Mouse (Mus musculus) 3T3-L1 (cell line): ENCODE results near the gene Nol9.

Experiments
- DNase-seq: peaks from one replicate; pipeline ENCODE4 v3.0.0-alpha.2; 2015; ENCODE audit warnings: low read depth, low spot score

The Nol9 gene

GRCm38 (mm10) chr4:152062390-152063110, 23.4 kb downstream of the Nol9 start:
- DNase-seq = no peak

DNA sequence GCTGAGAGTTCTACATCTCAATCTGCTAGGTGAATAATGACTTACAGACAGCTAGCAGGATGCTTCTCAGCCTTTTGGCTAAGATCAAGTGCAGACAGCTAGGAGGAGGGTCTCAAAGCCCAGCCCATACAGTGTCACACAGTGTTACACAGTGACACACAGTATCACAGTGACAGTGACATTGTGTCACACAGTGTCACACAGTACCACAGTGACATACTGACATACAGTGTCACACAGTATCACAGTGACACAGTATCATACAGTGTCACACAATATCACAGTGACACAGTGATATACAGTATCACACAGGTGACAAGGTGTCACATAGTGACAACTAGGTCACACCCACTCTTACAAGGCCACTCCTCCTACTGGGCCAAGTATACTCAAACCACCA, 28.2 kb downstream of the Nol9 start:
- DNase-seq = no peak

GRCm38 (mm10) chr4:152068166-152068724, 29.1 kb downstream of the Nol9 start:
- peak; percentile 62 for DNase-seq

DNA sequence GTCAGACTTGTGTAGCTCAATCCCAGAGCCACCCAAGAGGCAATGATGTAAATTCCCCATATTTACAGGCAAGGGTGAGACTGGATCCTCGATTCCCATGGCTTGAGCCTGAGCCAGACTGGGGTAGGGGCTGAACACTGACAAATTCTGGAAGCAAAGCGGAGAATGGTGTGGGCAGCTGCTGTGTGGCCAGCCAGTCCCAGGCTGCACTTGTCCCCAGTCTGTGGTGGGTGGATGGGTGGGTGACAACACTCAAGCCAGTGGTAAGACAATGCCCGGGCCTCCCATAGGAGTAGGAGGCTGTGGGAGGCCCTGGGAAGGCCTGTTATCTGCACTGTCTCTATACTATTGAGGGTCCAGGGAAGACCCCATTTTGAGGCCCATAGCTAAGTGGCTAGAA, 30.1 kb downstream of the Nol9 start:
- DNase-seq = no peak

DNA sequence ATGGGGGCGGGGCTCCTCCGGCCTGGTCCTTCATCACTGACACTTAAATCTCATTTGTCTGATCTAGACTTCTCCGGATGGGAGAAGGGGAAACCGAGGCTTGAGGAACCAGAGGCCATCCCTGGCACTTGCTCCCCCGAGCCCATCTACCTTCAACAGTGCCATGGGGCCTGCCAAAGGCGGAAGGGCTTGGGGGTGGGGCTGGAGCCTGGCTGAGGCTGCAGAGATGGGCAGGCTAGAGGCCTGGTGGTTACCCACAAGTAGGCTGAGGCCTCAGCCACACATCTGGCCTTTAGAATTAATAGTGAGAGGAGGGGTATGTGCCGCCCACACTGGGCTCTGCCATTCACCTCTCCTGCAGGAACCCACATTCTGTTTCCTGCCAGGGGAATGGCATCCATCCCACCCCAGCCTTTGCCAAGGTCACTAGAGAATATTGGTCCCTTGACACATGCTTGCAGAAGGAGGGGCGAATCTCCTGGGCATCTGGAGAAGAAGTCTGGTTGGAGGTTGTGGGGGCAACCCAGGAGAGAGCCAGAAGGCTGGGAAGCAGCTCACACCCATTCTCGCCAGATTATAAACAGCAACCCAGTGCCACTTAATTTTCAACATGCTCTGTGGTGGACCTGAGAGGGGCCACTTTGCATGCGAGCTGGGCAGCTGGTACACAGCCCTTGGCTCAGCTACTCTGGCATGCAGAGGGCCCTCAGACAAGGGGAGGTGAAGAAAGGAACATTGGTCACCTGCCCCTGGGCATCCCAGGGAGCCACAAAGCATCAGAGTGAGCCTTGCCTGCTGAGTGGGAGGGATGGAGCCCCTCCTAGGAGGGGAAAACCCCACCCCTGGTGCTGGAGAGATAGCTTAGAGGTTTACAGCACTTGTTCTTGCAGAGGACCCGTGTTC, 31.6 kb downstream of the Nol9 start:
- no peak for DNase-seq

DNA sequence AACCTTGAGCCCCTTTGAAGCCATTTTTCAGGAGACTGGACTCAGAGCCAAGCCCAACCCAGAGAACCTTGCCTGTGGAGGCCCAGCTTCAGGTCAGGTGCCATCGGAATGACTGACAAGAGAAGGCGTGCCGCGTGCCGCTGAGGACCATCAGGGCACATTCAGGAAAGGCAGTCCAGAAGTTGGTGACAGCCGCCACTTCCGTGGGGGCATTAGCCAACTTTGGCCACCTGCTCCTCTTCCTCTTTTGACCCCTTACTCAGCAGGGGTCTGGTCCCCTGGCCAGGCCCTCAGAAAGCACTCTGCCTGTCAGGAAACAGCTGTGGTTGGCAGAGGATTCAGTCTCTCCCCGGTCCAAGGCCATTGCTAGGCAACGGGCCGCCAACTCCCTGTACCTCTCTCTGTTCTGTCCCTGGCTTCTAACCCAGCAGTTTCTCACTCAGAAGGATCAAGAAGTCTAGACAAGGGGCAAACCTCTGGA, 33.0 kb downstream of the Nol9 start, which contains the start of gene Plekhg5:
Gene Plekhg5, plus strand, starts transcription at position 378 of the 481 bp plus-strand sequence.
- DNase-seq = no peak

DNA sequence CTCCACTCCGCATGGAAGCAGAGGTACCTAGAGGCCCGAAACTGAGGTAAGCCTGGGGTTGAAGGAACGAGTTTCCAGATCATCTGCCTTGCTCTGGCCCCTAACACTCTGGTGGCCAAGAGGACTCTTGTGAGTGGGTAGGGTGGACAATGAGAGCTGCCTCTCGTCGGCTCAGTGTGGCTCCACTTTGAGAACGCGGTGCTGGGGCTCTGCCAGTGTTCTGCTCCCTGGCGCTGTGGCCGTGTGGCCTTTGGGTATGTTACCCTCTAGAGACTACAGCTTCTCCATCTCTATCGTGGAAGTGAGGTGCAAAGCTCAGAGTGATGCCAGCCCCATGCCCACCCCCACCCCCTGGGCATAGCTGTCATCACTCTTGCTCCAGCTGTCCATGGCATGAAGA, 33.5 kb downstream of the Nol9 start:
- no peak for DNase-seq

DNA sequence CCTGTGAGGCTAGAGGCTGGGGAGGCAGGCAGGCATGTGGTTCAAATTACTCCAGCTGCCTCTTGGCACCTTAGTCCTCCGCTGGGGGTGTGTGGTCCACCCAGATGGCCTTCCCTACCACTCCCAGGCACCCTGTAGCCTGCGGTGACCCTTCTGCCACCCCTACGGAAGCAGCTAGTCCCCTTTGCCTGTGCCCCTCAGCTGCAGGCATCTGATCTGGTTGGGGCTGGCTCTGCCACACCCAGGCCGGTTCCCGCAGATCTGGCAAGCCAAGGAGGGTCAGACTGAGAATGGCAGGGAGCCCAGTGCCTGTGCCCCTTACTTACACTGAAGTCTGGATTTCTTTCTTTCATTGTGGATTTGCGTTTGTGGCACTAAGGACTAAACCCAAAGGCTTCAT, 34.6 kb downstream of the Nol9 start:
- DNase-seq = no peak

- no peak for DNase-seq
Measured at GRCm38 (mm10) chr4:152074548-152074947, 35.4 kb downstream of the Nol9 start.

DNA sequence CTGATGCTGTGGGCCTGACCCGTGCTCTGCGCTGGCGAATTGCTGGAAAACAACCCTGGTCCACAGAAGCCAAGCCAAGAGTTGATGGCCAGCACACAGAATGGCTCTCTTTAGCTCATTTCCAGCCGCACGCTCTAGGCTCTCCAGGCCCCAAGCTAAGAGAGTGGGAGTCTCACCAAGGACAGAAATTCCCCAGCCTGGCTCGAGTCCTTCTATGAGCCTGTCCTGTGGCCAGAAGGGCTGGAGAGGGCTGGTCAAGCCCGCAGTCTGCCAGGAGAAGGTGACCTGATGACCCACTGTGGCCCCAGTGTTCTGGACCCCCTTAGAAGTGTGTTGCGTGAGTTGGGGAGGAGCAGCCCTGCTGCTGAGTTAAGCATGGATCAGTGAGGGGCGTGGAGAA, 38.1 kb downstream of the Nol9 start:
- DNase-seq = no peak

- no peak for DNase-seq
Measured at GRCm38 (mm10) chr4:152078105-152078530, 39.0 kb downstream of the Nol9 start.

DNA sequence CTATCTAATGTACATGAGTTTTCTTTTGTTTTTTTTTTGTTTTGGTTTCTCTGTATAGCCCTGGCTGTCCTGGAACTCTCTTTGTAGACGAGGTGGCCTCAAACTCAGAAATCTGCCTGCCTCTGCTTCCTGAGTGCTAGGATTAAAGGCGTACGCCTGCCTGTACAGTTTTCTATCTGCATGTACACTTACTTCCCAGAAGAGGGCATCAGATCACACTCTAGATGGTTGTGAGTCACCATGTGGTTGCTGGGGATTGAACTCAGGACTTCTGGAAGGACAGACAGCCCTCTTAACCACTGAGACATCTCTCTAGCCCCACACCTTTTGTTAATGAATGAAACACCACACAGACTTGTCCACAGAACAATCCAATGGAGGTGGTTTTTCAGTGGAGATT, 40.1 kb downstream of the Nol9 start:
- no peak for DNase-seq

GRCm38 (mm10) chr4:152079931-152080330, 40.8 kb downstream of the Nol9 start:
- no peak for DNase-seq

DNA sequence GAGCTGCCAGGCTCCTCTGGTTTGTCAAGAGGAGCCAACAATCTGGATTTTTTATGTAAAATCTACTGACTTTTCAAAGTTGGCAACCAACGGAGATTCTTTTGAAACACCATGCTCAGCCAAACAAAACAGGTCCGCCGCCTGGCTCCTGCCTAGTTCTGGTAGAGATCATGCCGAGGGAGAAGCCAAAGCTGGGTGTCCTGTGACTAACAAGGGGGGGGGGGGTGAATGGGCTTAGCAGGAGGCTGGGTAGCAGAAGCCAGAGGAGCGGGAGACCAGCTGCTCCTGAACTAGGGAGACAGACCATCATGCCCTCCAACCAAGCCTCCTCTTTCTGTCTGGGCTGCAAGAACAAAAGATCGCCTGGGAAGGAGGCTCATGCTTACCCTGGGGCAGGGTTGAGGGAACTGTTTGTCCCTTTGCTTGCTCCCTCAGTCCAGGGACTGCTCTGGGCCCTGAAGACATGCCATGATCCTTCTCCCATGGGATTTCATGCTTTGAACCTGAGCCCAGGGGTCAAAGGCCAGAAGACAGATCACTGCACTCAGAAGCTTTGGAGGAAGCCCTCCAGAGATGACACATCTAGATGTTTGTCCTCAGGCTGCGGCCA, 44.6 kb downstream of the Nol9 start:
- DNase-seq = peak; percentile 43

- DNase-seq = no peak
Measured at GRCm38 (mm10) chr4:152084616-152085015, 45.5 kb downstream of the Nol9 start.

DNA sequence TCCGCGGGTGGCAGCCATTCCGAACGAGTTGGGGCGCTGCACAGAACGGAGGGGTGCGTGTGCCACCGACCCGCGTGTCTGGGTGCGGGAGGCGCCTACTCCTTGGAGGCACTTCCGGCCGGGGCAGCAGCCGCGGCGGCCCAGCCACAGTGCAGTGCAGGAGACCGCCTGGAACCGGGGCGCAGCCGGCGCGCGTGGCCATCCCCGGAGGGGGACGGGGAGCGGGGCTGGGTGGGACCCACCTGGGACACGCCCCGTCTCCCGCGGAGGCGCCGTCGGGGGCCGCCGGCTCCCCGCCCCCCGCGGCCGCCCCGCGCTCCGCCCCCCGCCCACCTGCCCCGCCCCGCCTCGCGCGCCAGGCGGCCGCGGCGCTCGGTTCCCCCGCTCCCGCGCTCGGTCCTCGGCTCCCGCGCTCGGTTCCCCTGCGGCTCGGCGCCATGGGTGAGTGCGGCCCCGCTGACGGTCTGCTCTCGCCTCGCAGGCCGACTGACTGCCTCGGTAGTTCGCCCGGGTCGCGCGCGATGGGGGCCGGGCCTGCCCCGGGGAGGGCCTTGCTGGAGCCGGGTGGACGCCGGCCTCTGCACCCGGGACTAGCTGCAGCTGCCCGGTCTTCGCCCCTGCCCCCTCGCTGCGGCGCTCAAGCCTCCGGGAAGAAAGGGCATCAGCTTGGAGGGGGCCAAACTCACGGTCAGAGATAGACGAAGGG, 47.5 kb downstream of the Nol9 start:
- peak; percentile 34 for DNase-seq

DNA sequence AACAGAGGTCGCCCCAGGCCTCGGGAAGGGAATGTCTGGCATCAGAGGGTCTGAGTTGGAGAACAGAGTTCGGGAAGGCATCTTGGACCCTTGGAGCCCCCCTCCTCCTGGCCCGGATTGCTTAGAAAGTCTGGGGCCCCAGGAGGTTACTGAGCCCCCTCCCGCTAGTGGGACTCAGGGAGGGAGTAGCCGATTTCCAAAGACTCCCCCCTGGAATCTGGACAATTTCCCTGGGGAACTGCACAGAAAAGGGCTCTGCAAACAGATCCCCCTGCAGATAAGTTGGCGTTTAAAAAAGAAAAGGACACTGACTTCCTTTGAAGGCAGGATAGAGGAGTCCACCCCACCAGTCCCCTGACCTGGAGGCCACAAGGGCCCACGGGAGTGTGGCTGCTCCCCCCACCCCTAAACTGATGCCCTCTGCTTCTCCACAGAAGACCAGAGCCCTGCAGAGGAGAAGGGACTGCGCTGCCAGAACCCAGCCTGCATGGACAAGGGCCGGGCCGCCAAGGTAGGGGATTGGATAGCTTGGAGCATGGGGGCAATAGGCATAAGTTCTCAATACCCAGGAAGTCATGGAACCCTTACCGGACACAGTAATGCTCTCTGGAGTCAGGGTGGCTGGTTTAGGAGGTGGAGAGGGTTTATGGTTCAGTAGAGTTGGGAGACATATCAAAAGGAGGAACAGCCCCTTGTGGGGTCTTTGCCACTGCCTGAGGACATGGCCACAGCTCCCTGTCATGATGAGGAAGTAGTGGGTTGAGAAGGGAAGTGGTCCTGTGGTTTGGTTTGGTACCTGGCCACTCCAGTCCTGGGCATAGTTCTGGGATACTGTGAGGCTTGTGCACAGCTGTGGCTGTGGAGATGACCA, 48.3 kb downstream of the Nol9 start:
- DNase-seq = no peak

- peak; percentile 44 for DNase-seq
Measured at GRCm38 (mm10) chr4:152088133-152088532, 49.0 kb downstream of the Nol9 start.

GRCm38 (mm10) chr4:152088556-152089120, 49.5 kb downstream of the Nol9 start:
- DNase-seq = no peak

GRCm38 (mm10) chr4:152090191-152090590, 51.1 kb downstream of the Nol9 start:
- DNase-seq = no peak
